In the genomic region with DNA sequence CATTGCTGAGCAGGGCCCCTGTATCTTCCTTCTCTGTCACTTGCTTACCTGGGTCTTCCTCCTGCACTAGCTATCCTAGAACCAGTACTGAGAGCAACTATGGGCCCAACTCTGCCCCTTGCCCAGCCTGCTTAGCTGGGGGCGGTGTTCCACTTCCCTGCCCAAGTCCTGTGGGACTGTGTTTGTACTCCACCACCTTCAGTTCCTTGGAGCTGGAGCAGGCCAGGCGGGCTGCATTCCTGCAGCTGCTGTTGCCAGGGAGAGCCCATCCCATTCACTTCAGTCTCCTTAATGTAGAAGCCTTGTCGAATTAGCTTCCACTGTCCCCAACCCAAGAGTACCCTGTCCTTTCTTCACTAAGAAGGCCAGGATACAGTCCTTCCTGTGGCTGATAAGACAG, we compare ENCODE assay signal across 14 mouse cellular contexts.
"Had no signal": no experiment of that assay in that cellular context is flagged by ENCODE, and none has a peak within 500 bp of the region (broad histone marks: within the 10 kb centered on the region; RNA-seq: fewer than 3 reads in every experiment).

No protein-coding gene starts in this region.

- ATAC-seq: inflammation-experienced regulatory T-cells, adult 6 months; liver, postnatal 0 days; midbrain, embryonic 16.5 days had no signal

- H3K27me3 ChIP-seq: hindbrain, embryonic 15.5 days; kidney, embryonic 15.5 days; liver, embryonic 13.5 days; neural tube, embryonic 13.5 days had no signal

- H3K4me2 ChIP-seq: hindbrain, embryonic 15.5 days; kidney, embryonic 15.5 days; liver, embryonic 13.5 days; midbrain, embryonic 11.5 days; neural tube, embryonic 13.5 days had no signal

- H3K4me1 ChIP-seq: hindbrain, embryonic 15.5 days had no signal

- H3K9ac ChIP-seq: hindbrain, embryonic 15.5 days; kidney, embryonic 15.5 days; liver, embryonic 13.5 days; liver, postnatal 0 days; neural tube, embryonic 13.5 days had no signal

- H3K9me3 ChIP-seq: hindbrain, embryonic 15.5 days; kidney, embryonic 15.5 days; liver, embryonic 13.5 days; neural tube, embryonic 13.5 days had no signal

- DNase-seq: kidney, adult 18-20 months; kidney, postnatal 14 days; liver; liver, embryonic 13.5 days; liver, postnatal 0 days; right cerebral cortex, adult 18-20 months; right cerebral cortex, postnatal 25 days; thymus, postnatal 14 days had no signal

- H3K27ac ChIP-seq: hindbrain, embryonic 15.5 days; kidney, embryonic 15.5 days; liver, embryonic 13.5 days; neural tube, embryonic 13.5 days had no signal

- H3K4me3 ChIP-seq: hindbrain, embryonic 15.5 days; kidney, embryonic 15.5 days; liver, embryonic 13.5 days; neural tube, embryonic 13.5 days had no signal
